Mouse (Mus musculus): ENCODE results near the gene Sdcbp2. TPM values are rescaled to one million over a fixed set of nuclear protein-coding genes. Genes with fewer than 3 reads are reported as not detected.

Sdcbp2 gene
- total and polyA plus RNA-seq, 3 experiments: 0.25 TPM; not detected in 2

GRCm38 (mm10) chr2:151525520-151525919 is 46.9 kb upstream of the Sdcbp2 start:
- Histone ChIP-seq H3K9ac (ENCODE audit: control insufficient read depth, low read depth, low read length, poor library complexity, severe bottlenecking) (no peak overlapping the region), H3K4me1 (ENCODE audit: control insufficient read depth in 1 of 2, insufficient read depth in 2 of 2, low read length in 2 of 2) (peaks cover 5 to 18% of the 10 kb centered on the region in 2 experiments), H3K36me3 (ENCODE audit: control insufficient read depth in 1 of 2, insufficient read depth in 2 of 2, low read length in 2 of 2) (peaks cover 0 to 24% of the 10 kb centered on the region in 2 experiments; a peak in 2 of 4 replicates), H3K79me2 (ENCODE audit: control insufficient read depth, insufficient read depth, low read length, poor library complexity) (no peaks in the 10 kb centered on the region), H3K9me3 (replicated peaks; ENCODE audit: insufficient read depth, low read length) (no peaks in the 10 kb centered on the region), H3K27ac (ENCODE audit: control insufficient read depth, low read depth, low read length) (no peak overlapping the region), H3K4me3 (ENCODE audit: control insufficient read depth in 1 of 2, insufficient read depth in 1 of 2, low read depth in 2 of 2, low read length in 2 of 2) (no peak overlapping the region), H3K27me3 (ENCODE audit: control insufficient read depth in 1 of 2, insufficient read depth in 2 of 2, low read length in 2 of 2) (no peaks in the 10 kb centered on the region)
- no peak for DNase-seq (ENCODE audit: low read depth, low spot score)
- TF ChIP-seq POLR2AphosphoS5 (IDR thresholded peaks at IDR 0.05; ENCODE audit: borderline replicate concordance, low read depth, low read length): no peak

GRCm38 (mm10) chr2:151528066-151528465 is 44.4 kb upstream of the Sdcbp2 start:
- Histone ChIP-seq H3K27ac (ENCODE audit: control insufficient read depth, low read depth, low read length) (no peak overlapping the region), H3K9me3 (replicated peaks; ENCODE audit: insufficient read depth, low read length) (no peaks in the 10 kb centered on the region), H3K4me1 (ENCODE audit: control insufficient read depth in 1 of 2, insufficient read depth in 2 of 2, low read length in 2 of 2) (peaks cover 11 to 35% of the 10 kb centered on the region in 2 experiments), H3K36me3 (ENCODE audit: control insufficient read depth in 1 of 2, insufficient read depth in 2 of 2, low read length in 2 of 2) (peaks cover 0 to 34% of the 10 kb centered on the region in 2 experiments; a peak in 2 of 4 replicates), H3K4me3 (ENCODE audit: control insufficient read depth in 1 of 2, insufficient read depth in 1 of 2, low read depth in 2 of 2, low read length in 2 of 2) (no peak overlapping the region), H3K79me2 (ENCODE audit: control insufficient read depth, insufficient read depth, low read length, poor library complexity) (no peaks in the 10 kb centered on the region), H3K9ac (ENCODE audit: control insufficient read depth, low read depth, low read length, poor library complexity, severe bottlenecking) (no peak overlapping the region), H3K27me3 (ENCODE audit: control insufficient read depth in 1 of 2, insufficient read depth in 2 of 2, low read length in 2 of 2) (no peaks in the 10 kb centered on the region)
- TF ChIP-seq HCFC1 (IDR thresholded peaks at IDR 0.05; ENCODE audit: low read depth, low read length): no peak
- TF ChIP-seq ZNF384 (IDR thresholded peaks at IDR 0.05; ENCODE audit: low read depth, low read length): no peak
- DNase-seq (ENCODE audit: low read depth, low spot score): no peak

- Histone ChIP-seq H3K9ac (ENCODE audit: control insufficient read depth, low read depth, low read length, poor library complexity, severe bottlenecking) (no peak overlapping the region), H3K4me3 (ENCODE audit: control insufficient read depth in 1 of 2, insufficient read depth in 1 of 2, low read depth in 2 of 2, low read length in 2 of 2) (no peak overlapping the region), H3K36me3 (ENCODE audit: control insufficient read depth in 1 of 2, insufficient read depth in 2 of 2, low read length in 2 of 2) (peaks cover 0 to 36% of the 10 kb centered on the region in 2 experiments; a peak in 2 of 4 replicates), H3K27ac (ENCODE audit: control insufficient read depth, low read depth, low read length) (no peak overlapping the region), H3K79me2 (ENCODE audit: control insufficient read depth, insufficient read depth, low read length, poor library complexity) (no peaks in the 10 kb centered on the region), H3K27me3 (ENCODE audit: control insufficient read depth in 1 of 2, insufficient read depth in 2 of 2, low read length in 2 of 2) (no peaks in the 10 kb centered on the region), H3K4me1 (ENCODE audit: control insufficient read depth in 1 of 2, insufficient read depth in 2 of 2, low read length in 2 of 2) (peaks cover 11 to 45% of the 10 kb centered on the region in 2 experiments), H3K9me3 (replicated peaks; ENCODE audit: insufficient read depth, low read length) (no peaks in the 10 kb centered on the region)
- peak; percentile 52 for DNase-seq (ENCODE audit: low read depth, low spot score)
- TF ChIP-seq MYC (IDR thresholded peaks at IDR 0.05; ENCODE audit: low read depth, low read length) (0 out of 2 replicates have a peak, but pooled peaks have one; percentile 27), CHD2 (IDR thresholded peaks at IDR 0.05; ENCODE audit: low read length) (no peak), USF1 (IDR thresholded peaks at IDR 0.05; ENCODE audit: low read depth, low read length) (no peak), ETS1 (IDR thresholded peaks at IDR 0.05; ENCODE audit: low read depth, low read length) (0 out of 2 replicates have a peak, but pooled peaks have one; percentile 20)
These were observed 43.3 kb upstream of the Sdcbp2 start for GRCm38 (mm10) chr2:151529169-151529568.

All from MEL (cell line).